In the genomic region with DNA sequence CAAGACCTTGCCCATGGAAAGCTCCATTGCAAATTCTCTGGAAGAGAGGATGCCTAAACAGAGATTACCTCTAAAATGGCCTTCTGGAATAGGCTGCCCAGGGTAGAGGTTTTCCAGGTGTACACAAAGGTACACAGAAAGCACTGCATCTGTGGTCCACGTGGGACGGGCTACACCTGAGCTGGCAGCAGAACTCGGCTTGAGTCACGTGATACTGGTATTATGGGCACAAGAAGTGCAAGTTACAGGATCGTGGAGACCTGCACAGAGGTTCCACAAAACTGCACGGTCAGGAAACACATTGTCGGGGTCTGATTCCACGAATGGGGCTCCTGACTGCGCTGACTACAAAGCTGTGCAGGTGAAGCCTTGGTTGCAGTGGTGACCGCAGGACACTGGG, we compare ENCODE assay signal across 29 mouse cellular contexts. TPM values are rescaled to one million over a fixed set of nuclear protein-coding genes. Genes with fewer than 3 reads are reported as not detected.
"Had no signal": no experiment of that assay in that cellular context is flagged by ENCODE, and none has a peak within 500 bp of the region (broad histone marks: within the 10 kb centered on the region; RNA-seq: fewer than 3 reads in every experiment).

No protein-coding gene starts in this region.

- H3K4me2 ChIP-seq: heart, embryonic 11.5 days; heart, embryonic 13.5 days; heart, embryonic 15.5 days; hindbrain, embryonic 13.5 days; hindbrain, embryonic 15.5 days; limb, embryonic 13.5 days; limb, embryonic 15.5 days; liver, embryonic 12.5 days had no signal

- H3K4me1 ChIP-seq: heart, embryonic 13.5 days; heart, embryonic 15.5 days; hindbrain, embryonic 13.5 days; hindbrain, embryonic 15.5 days; limb, embryonic 13.5 days; limb, embryonic 15.5 days; liver, embryonic 12.5 days had no signal

- H3K9me3 ChIP-seq: heart, embryonic 13.5 days; heart, embryonic 15.5 days; hindbrain, embryonic 13.5 days; hindbrain, embryonic 15.5 days; limb, embryonic 13.5 days; limb, embryonic 15.5 days; liver, embryonic 12.5 days had no signal

- H3K9ac ChIP-seq: forebrain, postnatal 0 days; heart, embryonic 13.5 days; heart, embryonic 15.5 days; hindbrain, embryonic 13.5 days; hindbrain, embryonic 15.5 days; limb, embryonic 13.5 days; limb, embryonic 15.5 days; liver, embryonic 12.5 days; liver, embryonic 14.5 days had no signal

- ATAC-seq: forebrain, postnatal 0 days; hindbrain, postnatal 0 days; intestine, embryonic 16.5 days; liver, embryonic 12.5 days had no signal

- H3K27ac ChIP-seq: heart, embryonic 13.5 days; heart, embryonic 15.5 days; hindbrain, embryonic 13.5 days; hindbrain, embryonic 15.5 days; hindbrain, postnatal 0 days; kidney, postnatal 0 days; limb, embryonic 13.5 days; limb, embryonic 15.5 days; liver, embryonic 12.5 days; liver, embryonic 14.5 days had no signal

- H3K4me3 ChIP-seq: heart, embryonic 13.5 days; heart, embryonic 15.5 days; hindbrain, embryonic 13.5 days; hindbrain, embryonic 15.5 days; limb, embryonic 13.5 days; limb, embryonic 15.5 days; liver, embryonic 12.5 days had no signal

- DNase-seq: forebrain, postnatal 0 days; gastrocnemius, postnatal 14 days; gastrocnemius, postnatal 36 days; heart, adult 18-20 months; heart, postnatal 14 days; heart, postnatal 36 days; layer of hippocampus, adult 9-11 months; layer of hippocampus, postnatal 36 days; left cerebral cortex, postnatal 4 days; lung, adult 18-20 months had no signal

- H3K36me3 ChIP-seq: heart, embryonic 13.5 days; heart, embryonic 15.5 days; hindbrain, embryonic 13.5 days; hindbrain, embryonic 15.5 days; limb, embryonic 13.5 days; limb, embryonic 15.5 days; liver, embryonic 12.5 days had no signal

RNA-seq across cellular contexts. Expression of a gene that starts 5.9 kb away (rescaled TPM):
- polyA plus RNA-seq: hindbrain, embryonic 11.5 days; hindbrain, embryonic 13.5 days; limb, embryonic 11.5 days had no signal

RNA-seq across cellular contexts. Expression of a gene that starts 47.2 kb away (rescaled TPM):
- polyA plus RNA-seq: heart, embryonic 11.5 days; heart, embryonic 13.5 days; heart, embryonic 15.5 days; heart, postnatal 0 days; hindbrain, embryonic 11.5 days; hindbrain, embryonic 13.5 days; hindbrain, embryonic 15.5 days; intestine, embryonic 14.5 days; intestine, embryonic 16.5 days; kidney, postnatal 0 days; large intestine, adult 2 months; limb, embryonic 11.5 days; limb, embryonic 15.5 days; liver, adult 2 months; liver, embryonic 14.5 days; liver, embryonic 16.5 days had no signal
